Mouse (Mus musculus) left cerebral cortex, adult 11 months (tissue): Measurements from ENCODE around the gene Gramd1a.

ENCODE experiments used
- DNase-seq: peaks from one replicate; pipeline ENCODE4 v3.0.0; 2022; ENCODE audit warnings: low spot score

The Gramd1a gene

DNA sequence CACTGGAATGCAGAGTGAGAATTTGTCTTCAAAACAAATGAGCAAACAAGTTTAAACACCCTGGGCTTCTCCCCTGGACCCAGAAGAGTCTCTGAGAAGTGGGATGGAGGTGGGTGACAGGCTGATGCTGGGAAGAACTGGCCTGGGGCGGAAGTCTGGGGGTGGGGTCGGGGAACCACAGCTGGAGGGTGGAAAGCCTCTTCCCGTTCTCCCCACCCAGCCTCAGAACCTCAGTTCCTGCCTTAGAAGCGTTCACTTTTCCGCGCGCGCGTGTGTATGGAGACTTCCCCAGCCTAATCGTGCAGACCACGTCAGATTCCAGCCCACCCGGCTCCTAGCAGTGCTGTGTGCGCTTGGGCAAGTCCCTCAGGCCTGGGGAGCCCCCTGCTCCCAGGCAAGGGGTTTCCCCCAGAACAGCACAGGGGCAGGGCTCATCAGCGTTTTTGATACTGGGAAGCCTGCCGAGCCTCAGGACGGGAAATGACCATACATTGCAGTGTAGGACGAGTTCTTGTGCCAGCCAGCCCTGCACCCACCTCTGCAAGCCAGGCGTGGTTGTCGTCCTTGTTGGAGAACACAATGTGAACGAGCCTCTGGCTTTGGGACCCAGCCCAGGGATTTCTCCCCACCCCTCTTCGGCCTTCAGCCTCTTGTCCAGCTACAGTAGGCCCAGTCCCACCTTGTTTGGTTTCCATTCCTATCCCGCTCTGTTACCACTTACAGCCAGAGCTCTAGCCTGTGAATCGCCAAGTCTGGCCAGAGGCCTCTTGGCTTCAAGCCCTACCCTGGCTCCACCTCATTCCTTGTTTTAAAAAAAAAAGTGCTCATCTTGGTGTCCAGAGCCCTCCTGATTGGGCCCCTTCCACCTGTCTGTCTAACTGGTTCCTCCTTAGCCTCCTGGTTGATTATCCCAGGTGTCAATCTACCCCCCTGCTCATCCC lies 4.1 kb downstream of the Gramd1a start:
- no peak for DNase-seq

DNA sequence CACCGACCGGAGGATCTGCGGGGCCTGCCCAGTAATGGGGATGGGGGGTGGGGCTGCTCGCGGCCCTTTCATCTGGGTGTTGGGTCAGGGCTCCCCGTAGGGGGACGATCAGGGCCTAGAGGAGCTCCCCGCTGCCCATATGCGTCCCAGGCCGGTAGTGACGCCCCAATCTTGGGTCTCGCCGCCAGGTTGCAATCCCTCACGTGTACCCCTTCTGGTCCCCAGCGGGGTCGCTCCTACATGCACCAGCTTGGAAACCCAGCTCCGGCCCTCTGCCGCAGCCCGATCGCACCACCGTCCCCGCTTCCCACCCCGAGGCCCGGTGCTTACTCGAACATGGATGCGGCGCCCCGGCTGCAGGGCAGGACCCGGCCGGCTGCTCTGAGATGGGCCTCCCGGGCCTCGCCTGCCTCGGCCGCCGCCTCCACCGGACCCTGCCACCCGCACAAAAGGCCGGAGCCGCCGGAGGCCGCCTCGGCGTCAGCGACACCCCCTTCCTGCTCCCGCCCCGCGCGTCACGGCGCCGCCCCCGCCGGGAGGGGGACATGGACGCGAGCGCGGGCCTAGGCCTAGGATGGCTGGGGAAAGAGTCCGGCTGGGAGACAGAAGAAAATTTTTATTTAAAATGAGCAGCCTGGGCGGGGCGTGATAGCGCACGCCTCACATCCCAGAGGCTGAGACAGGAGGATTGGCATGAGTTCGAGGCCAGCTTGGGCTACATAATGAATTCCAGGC lies 5.0 kb downstream of the Gramd1a start:
- peak; percentile 76 for DNase-seq

DNA sequence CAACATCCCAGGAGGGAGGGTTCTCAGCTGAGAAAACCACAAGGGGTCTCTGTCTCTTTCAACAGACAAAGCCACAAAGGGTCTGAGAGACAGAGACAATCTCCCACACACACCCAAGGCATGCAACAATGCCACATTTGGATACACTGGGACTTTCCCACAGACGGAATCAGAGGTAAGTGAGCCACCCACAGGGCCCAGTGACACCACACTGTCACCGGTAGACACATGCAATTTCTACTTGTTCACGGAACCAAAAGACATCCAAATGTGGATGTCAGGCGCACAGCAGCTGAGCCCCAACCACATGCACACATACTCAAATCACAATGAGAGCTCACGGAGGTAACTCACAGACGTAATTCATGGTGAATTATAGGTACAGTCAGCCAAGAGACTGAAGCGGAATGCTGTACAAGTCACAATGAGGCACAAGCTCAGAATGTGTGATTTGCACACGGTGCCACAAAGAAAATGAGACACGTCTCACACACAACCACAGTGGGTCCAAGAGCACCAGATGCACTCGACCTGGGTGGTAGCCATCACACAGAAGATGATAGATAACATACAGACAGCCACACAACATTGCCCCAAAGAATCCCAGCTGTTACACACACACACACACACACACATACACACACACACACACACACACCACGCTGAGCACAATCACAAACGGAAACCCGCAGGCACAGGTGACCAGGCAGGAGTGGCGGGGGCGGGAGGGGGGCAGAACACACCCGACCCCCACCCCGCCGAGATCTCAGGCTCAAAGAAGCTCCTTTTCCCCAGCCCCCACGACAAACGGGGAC lies 5.7 kb downstream of the Gramd1a start:
- DNase-seq = no peak

GRCm38 (mm10) chr7:31149271-31149670 lies 6.4 kb downstream of the Gramd1a start:
- DNase-seq = no peak

DNA sequence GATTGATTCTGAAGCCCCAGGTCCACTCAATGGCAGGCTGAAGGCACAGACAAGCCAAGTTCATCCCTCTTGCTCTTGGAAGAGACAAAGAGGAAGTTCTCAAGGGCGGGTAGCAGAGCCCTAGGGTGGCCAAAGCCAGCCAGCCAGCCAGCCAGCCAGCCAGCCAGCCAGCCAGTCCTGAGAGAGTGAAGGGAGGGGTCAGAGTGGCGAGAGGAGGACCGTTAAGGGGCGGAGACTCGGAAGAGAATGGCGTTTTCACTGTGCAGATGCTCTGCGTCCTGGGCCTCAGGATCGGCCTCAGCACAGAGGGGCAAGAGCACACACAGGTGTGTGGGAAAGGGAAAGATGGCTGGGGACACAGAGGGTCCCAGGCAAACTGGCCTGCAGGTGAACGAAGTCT lies 6.9 kb downstream of the Gramd1a start:
- no peak for DNase-seq

GRCm38 (mm10) chr7:31148086-31148485 lies 7.6 kb downstream of the Gramd1a start:
- DNase-seq = no peak

DNA sequence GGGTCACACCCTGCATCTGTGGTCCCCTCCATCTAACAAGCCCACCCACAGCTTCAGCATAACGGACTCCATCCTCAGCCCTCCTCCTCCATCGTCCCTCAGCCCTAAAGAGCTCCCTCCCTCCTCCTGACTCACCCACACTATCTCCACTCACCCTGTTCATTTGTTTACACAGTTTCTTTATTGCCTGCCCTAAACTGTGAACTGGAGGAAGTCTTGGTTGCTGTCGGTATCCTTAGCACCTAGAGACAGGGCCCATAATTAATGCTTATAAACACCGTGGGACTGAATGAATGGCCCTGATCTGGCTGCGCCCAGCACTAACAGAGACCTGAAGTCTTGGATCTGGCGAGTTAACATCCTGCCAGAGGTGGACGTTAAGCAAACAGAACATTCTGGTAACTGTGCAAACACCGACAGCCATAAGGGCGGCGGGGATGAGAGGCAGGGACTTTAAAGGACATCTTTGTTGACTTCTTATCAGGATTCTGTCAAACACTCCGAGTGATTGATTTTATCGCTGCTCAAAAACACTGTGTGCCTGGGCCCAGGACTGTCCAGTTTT lies 10.0 kb downstream of the Gramd1a start:
- no peak for DNase-seq

DNA sequence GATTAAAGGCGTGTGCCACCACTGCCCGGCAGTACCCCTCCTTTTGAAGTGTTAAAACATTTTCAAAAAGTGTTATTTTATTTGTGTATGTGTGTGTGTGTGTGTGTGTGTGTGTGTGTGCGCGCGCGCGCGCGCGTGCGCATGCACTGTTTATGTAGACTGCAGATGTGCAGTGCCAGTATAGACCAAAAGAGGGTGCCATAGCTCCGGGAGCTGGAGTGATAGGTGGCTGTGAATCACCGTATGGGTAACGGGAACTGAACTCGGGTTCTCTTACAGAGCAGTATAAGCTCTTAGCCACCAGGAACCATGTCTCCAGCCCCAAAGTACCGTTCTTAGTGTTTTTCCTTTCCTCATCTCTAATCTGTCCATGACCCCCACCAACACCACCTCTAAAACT lies 10.8 kb downstream of the Gramd1a start:
- DNase-seq = no peak

DNA sequence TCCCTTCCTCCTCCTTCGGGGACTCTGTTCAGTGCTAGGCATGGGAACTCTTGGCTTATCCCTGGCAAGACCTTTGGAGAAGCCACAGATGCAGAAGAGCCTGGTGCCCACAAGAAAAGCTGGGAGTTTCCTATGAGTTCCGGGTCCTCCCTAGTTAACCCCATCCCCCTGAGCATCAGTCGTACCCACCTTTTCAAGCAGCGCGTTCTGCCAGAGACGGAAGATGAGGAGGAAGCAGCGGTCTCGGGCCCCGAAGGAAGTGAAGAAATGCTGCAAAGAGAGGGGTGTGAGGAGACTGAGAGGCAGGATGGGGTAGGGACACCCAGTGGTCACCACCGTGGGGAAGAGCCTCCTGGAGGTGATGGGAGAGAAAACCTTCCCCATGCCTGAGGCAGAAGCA lies 14.8 kb downstream of the Gramd1a start:
- DNase-seq = no peak

DNA sequence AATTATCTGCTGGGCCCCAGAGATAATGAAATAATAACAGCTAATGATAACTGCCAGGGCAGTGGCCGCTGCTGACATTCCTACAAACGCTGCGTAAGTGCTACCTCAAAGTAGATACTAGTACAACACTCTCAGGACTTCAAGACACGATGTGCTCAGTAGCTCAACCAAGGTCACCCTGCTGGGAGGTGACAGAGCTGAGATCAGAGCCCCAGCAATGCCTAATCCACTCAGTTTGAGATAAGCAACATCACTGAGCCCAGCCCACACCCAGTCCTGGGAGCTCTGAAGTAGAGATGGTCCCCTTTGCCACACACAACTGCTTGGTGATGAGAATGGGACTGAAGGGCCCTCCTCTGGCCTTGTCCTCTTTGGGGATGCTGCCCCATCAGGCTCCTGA lies 15.4 kb downstream of the Gramd1a start:
- no peak for DNase-seq

DNA sequence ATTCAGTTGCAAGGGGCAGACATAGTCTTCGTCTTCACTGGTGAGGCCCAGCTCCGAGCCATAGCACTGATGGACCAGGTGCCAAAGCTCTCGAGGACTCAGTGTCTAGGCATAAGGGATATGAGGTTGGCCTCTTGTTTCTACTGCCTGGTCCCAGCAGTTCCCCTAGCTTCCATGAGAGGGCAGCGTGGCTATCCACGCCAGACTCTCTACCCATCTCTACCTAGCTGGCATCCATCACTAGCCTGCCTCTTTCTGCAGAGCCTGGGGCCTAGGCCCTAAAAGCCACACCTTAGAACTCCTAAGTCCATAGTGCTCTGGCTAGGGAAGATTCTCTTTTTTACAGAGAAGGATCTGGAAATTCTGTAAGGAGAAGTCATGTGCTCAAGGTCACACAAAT lies 15.9 kb downstream of the Gramd1a start:
- no peak for DNase-seq

DNA sequence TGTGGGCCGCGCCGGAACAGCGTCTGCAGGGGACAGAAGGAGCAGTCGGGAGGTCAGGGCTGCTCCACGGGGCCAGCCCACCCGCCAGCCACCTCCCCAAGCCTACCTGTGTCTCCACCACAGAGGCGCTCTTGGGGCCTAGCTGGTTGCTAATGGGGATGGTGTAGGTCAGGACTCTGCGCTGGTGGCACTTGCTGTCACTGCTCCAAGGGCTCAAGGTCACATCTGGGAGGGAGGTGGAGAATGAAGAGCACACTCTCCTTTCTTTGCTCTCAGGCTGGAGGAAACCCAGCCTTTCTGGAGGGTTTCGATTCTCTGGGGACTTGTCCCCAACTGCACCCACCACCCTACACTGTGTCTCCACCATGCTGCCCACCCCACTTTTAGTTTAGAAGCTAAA lies 20.0 kb downstream of the Gramd1a start:
- DNase-seq = no peak

DNA sequence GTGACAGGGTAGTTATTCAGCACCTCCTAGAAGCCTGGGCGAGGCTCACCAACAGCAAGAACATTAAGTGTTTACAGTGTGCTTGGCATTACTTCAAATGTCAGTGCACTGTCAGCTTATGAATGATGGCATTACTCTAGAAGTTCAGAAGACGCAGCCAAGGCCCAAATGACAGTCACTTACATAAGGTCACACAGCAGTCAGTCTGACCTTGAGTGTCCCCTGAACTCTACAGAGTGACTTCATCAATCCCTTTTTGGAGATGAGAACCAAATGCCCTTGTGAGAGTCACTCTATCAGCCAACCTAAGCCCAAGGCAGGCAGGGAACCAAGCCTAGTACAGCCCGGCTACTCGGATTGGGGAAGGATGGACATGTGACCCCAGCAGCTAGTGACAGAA lies 23.8 kb downstream of the Gramd1a start:
- no peak for DNase-seq

- no peak for DNase-seq
Measured at GRCm38 (mm10) chr7:31130841-31131240, 24.9 kb downstream of the Gramd1a start.

DNA sequence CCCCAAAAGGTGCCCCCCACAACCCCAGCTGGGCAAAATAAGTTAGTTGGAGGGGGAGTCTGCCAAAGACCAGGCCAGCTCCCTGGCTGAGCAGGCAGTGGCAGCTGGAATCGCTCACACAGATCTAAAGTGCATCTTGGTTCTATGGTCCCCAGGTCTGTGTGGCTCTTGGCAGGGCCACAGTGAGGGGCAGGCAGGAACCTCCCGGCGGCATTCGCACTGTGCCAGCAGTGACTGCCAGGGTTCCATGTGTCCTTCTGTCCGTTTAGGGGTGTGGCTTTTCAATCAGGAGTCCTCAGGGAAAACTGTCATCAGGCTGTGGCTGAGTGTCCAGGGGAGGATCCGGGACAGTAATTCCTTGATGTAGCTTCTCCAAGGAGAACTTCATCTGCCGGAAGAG lies 25.5 kb downstream of the Gramd1a start:
- DNase-seq = no peak

DNA sequence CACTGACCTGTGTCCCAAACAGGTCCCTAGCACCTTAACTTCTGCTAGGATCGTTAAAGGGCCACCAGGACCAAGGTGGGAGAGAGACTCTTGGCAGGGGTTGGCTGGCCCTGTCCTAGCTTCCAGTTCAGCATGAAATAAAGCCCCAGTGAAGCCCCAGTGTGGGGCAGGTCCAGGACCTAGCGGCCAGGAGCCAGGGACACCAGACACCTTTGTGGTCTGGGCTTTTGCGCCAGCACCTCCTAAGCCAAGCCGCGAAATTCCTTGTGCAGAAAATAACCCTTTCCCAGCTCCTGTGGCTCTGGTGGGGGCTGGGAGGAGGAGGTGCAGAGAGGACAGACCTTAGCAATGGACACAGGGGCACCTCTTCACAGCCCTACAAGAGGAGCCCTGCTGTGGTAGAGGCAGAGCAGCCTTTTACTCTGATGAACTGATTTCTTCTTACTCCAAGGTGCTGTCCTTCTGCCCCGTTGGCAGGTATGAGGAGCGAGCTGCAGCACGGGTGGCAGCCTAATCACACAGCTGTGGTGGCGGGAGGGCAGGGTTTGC lies 27.5 kb downstream of the Gramd1a start:
- no peak for DNase-seq

GRCm38 (mm10) chr7:31126851-31127724 lies 28.6 kb downstream of the Gramd1a start, which contains the start of gene Scn1b:
Gene Scn1b (minus strand): TSS chr7:31127003.
- DNase-seq = no peak

- DNase-seq = no peak
Measured at GRCm38 (mm10) chr7:31126211-31126751, 29.4 kb downstream of the Gramd1a start.

GRCm38 (mm10) chr7:31125116-31125515 lies 30.6 kb downstream of the Gramd1a start:
- no peak for DNase-seq

GRCm38 (mm10) chr7:31124381-31124780 lies 31.3 kb downstream of the Gramd1a start:
- DNase-seq = no peak
